Mouse (Mus musculus): ENCODE measurements around the gene Arhgdia.

The Arhgdia gene

DNA sequence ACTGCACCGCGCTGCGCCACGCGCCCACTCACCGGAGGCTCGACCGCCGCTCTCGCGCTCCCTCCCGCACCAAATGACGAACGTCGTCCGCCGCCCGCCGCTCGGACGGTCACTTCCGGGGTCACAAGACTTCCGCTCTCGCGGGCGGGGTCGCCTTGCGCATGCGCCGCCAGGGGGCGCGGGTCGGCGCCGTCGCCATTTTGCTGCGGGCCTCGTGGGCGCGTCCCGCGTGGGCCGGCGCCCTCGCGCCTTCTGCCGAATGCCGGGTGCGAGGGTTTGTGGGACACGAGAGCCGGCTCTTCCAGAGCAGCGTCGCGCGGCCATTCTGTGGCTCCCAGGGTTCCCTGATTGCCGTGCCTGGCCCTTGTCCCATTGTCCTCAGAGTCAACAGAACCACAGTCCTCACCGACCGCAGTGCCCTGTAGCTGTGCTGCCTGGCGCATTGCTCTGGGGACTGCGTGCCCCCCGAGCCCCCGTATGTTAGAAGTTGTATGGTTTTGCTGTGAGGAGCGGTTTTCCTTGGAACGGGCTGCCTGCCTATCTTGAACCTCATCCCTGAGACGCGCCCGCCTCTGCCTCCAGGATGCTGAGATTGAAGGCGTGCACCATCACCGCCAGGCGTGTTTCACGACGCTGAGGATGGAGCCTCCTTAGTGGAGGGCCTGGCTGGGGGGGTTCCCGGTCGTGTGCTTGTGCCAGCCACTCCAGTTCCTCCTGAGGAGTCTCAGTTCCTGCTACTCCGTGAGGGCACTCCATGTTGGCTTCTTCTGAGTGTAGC is at the start of gene Arhgdia:
TSS of gene Arhgdia (minus strand) at position 135 of the 778 bp plus-strand sequence.
- Histone ChIP-seq H3K36me3 (ENCODE audit: control insufficient read depth, insufficient read depth, low read length, poor library complexity, severe bottlenecking) (peaks cover 20% of the 10 kb centered on the region), H3K27me3 (ENCODE audit: control insufficient read depth, insufficient read depth, low read length, poor library complexity, severe bottlenecking) (no peaks in the 10 kb centered on the region)
- peak; percentile 94 for DNase-seq (ENCODE audit: low read depth, low spot score)

DNA sequence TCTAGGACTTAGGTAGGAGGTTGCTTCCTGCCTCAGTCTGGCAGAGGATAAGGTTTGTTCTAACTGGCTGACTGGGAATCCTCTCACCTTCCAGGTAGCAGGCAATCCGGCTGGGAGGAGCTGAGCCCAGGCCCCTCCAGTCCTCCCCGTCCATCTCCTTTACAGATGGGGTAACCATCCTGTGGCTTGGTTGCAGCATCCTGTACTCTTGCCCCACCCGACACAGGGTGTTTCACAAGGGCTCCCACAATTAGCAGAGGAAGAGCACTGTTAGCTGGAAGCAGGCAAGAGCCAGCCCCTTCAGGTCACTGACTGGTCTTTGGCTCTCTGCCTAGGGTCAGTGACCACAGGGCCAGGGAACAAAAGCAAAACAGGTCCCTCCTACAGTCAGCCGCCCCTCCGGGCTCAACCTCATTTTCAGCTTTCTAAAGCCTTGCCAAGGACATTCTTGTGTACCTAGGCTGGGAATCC is 49.0 kb upstream of the Arhgdia start:
- no peak for DNase-seq (ENCODE audit: low read depth, low spot score)
- H3K36me3 ChIP-seq (ENCODE audit: control insufficient read depth, insufficient read depth, low read length, poor library complexity, severe bottlenecking) = no peaks in the 10 kb centered on the region

DNA sequence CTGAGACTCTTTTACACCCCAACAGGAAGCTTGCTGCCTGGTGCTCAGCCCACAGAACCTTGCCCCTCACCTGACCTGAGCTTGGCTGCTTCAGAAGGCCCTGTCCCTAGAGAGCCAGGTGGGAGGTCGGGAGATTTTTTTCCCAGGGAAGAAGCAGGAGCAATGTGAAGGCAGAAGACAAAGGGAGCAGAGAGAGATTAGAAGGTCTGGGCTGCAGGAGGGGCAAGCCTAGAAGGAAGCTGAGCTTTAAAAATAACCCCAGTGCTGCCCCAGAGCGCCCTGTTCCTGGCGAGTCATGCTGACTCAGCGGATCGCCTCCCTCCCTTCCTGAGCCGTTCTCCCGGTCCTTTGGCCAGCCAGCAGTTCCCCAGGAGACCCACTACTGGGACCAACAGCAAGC is 48.5 kb upstream of the Arhgdia start:
- Histone ChIP-seq H3K36me3 (ENCODE audit: control insufficient read depth, insufficient read depth, low read length, poor library complexity, severe bottlenecking) (no peaks in the 10 kb centered on the region), H3K27me3 (ENCODE audit: control insufficient read depth, insufficient read depth, low read length, poor library complexity, severe bottlenecking) (no peaks in the 10 kb centered on the region)
- DNase-seq (ENCODE audit: low read depth, low spot score) = no peak

More for the DNA sequence above, 49.0 kb upstream of the Arhgdia start:
- no peaks in the 10 kb centered on the region for H3K27me3 ChIP-seq (ENCODE audit: control insufficient read depth, insufficient read depth, low read length, poor library complexity, severe bottlenecking)

DNA sequence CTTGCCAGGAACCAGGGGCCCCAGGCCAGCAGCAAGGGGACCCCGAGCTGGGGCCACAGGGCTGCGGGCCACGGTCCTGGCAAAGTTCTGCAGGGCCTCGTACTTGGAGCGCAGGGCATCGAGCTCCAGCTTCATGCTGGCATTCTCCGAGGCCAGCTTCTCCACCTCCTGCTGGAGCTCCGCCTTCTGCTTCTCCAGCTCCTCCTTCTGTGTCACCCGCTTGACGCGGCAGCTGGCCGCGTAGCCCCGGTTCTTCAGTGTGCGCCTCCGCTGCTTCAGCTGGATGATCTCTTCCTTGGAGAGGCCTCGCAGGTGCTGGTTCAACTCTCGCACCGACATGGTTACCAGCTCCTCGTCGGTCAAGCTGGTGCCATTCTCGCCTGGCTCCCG is 47.9 kb upstream of the Arhgdia start:
- no peaks in the 10 kb centered on the region for H3K27me3 ChIP-seq (ENCODE audit: control insufficient read depth, insufficient read depth, low read length, poor library complexity, severe bottlenecking)
- H3K36me3 ChIP-seq (ENCODE audit: control insufficient read depth, insufficient read depth, low read length, poor library complexity, severe bottlenecking) = no peaks in the 10 kb centered on the region
- DNase-seq (ENCODE audit: low read depth, low spot score) = peak; percentile 56

DNA sequence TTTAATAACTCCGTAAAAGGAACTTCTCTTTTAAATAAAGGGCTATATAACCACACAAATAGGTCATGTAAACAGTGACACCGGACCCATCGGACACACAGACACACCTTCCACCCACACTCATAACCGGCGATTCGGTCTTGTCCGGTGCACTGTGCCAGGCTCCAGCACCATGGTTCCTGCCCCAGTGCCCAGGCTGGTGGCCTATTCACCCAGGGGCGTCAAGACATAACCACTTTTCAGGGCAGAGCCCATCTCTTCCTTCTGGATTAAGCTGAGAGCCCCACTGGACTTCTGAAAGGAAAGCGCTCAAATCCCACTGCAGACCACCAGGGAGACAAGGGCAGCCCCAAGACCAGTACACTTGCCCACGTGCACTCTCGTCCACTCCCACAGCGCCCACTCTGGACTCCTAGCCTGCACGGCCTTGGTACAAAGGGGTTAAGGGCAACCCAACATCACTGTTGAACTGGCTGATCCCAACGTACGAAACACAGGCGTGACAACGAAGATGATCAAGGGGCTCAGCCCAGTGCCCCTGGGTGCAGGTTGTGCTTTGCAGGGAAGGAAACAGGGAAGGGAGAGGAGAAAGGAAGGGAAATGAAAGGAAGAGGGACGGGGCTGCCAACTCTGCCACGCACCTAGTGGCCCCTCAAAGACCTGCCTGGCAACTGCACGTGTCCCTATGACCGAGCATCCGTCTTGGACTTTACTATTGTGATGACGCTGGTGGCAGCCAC is 47.3 kb upstream of the Arhgdia start:
- no peak for DNase-seq (ENCODE audit: low read depth, low spot score)
- Histone ChIP-seq H3K36me3 (ENCODE audit: control insufficient read depth, insufficient read depth, low read length, poor library complexity, severe bottlenecking) (no peaks in the 10 kb centered on the region), H3K27me3 (ENCODE audit: control insufficient read depth, insufficient read depth, low read length, poor library complexity, severe bottlenecking) (no peaks in the 10 kb centered on the region)

DNA sequence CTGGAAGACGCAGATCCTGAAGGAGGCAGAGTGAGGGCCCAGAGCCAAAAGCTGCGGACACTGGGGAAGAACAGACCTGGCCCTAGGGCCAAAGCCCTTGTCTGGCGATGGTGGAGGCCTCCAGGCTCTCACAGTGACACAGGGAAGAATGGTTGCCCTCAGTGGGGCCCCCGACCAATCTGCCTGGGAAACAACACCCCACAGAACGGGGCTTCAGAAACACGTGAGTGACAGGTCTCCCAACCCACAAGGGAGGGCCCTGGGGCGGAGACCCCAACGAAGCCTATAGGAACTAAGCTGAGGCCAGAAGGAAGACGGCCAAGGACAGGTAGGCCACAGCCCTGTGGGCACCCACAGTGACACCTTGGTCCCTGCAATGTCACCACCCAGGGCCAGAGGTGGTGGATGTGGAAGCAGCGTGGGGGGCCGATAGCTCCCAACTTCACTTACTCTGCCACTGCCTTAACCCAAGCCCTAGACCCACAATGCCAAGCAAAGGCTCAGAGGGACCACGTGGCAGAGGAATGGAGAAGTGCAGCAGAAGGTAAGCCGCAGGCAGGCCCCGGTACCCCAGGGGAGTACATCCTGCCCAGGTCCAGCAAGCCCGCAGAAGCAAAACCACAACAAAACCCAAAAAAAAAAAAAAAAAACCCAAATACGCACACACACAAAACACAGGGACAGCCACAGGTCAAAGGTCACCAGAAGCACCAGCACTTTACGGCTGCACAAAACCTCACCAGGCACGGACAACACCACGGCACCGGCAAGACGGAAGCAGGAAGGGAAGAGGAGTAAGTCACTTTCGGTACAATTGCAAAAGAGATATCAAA is 46.3 kb upstream of the Arhgdia start:
- Histone ChIP-seq H3K27me3 (ENCODE audit: control insufficient read depth, insufficient read depth, low read length, poor library complexity, severe bottlenecking) (no peaks in the 10 kb centered on the region), H3K36me3 (ENCODE audit: control insufficient read depth, insufficient read depth, low read length, poor library complexity, severe bottlenecking) (no peaks in the 10 kb centered on the region; the same call in 1 of the 2 replicates)
- DNase-seq (ENCODE audit: low read depth, low spot score) = peak; percentile 85

DNA sequence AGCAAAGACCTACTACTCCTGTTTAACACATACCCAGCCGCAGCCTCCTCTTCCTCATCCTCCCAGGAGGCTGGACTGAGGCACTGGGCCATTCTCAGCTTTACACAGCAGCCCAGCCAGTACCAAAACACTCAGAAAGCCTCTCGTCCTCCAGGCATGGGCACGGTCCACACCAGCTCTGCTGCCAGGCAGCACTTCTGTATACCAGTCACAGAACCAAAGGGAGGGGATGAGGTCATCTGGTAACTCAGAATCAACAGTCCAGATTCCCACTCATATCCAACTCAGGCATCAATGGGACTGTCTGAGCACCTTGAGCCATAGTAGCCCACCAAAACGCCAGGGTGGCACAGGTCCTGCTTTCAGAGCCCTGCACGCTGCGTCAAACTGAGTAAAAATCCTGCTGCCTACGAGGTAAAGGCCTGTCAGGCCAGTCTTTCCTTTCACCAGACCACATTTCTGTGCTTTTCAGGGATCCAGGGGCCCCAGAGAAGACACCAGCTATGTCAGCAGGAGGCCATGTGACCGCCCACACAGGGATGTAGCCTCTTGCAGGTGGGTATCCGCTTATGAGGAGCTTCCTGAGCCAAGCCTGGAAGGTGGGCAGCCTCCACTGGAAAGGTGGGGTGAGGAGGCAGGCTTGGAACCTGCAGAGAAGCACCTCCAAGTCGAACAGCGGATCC is 45.5 kb upstream of the Arhgdia start:
- peaks cover under 1% of the 10 kb centered on the region for H3K36me3 ChIP-seq (ENCODE audit: control insufficient read depth, insufficient read depth, low read length, poor library complexity, severe bottlenecking)
- no peak for DNase-seq (ENCODE audit: low read depth, low spot score)
- no peaks in the 10 kb centered on the region for H3K27me3 ChIP-seq (ENCODE audit: control insufficient read depth, insufficient read depth, low read length, poor library complexity, severe bottlenecking)

DNA sequence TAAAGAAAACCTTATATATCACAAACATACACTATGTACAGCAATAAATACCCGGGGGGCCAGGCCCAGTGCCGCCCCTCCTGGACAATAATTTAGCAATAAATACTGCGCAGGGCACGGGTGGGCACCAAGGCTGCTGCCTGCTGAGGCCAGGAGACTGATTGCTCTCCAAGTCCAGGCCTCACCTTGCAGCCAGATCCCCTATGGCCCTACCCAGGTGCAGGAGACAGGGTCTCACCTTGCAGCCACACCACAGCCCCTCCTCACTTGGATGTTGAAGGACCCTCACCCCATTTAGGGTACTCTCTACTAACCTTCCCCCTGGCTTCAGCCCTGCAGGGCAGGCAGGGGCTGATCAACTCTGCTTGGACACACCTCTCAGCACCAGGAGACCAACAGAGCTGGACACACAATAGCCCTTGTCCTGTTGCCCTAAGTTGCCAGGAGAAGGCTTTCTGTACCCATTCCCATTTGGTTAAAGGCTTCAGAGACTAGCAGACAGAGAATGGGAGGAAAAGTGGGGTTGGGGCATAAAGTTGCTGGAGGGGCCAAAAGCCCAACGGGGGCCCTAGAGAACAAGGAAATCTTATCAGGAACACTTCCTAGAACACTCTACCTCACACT is 43.8 kb upstream of the Arhgdia start, which contains the start of gene Sirt7:
TSS of gene Sirt7 (minus strand) at position 89 of the 624 bp plus-strand sequence.
- Histone ChIP-seq H3K27me3 (ENCODE audit: control insufficient read depth, insufficient read depth, low read length, poor library complexity, severe bottlenecking) (no peaks in the 10 kb centered on the region), H3K36me3 (ENCODE audit: control insufficient read depth, insufficient read depth, low read length, poor library complexity, severe bottlenecking) (peaks cover 8% of the 10 kb centered on the region)
- no peak for DNase-seq (ENCODE audit: low read depth, low spot score)

DNA sequence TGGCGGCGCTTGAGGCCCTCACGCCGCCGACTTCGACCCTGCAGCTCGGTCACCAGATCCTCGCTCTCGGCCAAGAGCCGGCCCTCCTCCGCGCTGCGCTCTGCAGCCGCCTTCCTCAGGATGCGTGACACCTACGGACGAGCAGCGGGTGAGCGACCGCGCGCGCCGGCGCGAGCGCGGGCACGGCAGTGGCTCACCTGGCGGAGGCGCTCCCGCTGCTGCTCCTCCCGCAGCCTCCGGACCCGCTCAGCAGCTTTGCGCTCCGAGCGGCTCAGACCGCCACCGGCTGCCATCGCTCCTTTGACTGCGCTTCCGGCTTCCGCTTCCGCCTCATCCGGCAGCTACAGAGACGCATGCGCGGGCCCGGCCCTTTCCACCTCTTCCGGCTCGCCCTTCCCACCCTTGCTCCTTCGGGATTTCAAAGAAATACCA is 43.3 kb upstream of the Arhgdia start:
- Histone ChIP-seq H3K27me3 (ENCODE audit: control insufficient read depth, insufficient read depth, low read length, poor library complexity, severe bottlenecking) (no peaks in the 10 kb centered on the region), H3K36me3 (ENCODE audit: control insufficient read depth, insufficient read depth, low read length, poor library complexity, severe bottlenecking) (peaks cover 8% of the 10 kb centered on the region)
- DNase-seq (ENCODE audit: low read depth, low spot score) = peak; percentile 85

DNA sequence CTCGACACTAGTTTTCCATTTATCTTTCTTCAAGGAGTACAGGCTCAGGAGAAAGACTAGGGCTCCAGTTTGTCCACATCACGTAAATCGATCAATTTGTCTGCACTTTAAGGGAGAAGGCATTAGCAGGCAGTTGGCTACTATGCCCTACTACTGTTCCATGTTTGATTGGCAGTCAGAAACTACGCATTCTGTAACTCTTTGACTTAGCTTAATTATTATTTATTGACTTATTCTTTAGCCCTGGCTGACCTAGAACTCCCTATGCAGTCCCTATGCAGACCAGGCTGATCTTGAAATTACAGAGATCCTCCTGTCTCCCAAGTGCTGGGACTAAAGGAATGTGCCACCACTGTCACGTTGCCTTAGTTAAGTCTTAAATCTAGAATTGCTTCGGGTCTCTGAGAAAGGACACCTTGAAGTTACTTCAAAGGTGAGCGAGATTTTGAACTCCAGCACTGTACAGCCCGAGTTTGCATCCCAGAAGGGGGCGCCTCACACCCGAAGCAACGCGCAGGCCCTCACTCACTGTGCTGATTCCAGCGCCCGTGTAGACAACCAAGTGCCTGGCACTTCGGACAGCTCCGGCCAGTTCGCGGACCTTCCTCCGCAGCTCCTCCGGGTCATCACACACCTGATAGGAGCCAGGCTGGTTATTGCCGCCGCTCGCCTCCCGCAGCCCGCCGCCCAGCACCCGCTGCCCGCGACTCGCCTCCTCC is 42.7 kb upstream of the Arhgdia start:
- DNase-seq (ENCODE audit: low read depth, low spot score) = peak; percentile 79
- Histone ChIP-seq H3K36me3 (ENCODE audit: control insufficient read depth, insufficient read depth, low read length, poor library complexity, severe bottlenecking) (peaks cover 8% of the 10 kb centered on the region), H3K27me3 (ENCODE audit: control insufficient read depth, insufficient read depth, low read length, poor library complexity, severe bottlenecking) (no peaks in the 10 kb centered on the region)

DNA sequence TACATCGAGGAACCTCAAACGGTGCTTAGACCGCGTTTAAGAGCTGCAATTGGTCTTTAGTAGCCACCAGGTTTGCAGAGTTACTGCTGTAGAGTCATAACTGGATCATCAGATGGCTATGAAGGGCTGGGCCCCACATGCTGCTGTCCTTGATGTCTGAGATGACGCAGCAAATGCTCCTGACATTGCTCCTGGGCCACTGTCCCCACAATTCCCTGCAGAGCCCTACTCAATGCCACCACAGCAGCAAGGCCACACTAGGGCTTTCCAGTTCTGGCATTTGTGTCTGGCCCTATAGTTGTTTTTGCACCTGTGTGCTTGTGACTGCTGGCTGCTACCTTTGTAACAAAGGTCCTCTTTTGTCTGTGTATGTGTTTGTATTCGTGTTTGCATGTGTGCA is 41.4 kb upstream of the Arhgdia start:
- DNase-seq (ENCODE audit: low read depth, low spot score) = no peak
- Histone ChIP-seq H3K27me3 (ENCODE audit: control insufficient read depth, insufficient read depth, low read length, poor library complexity, severe bottlenecking) (no peaks in the 10 kb centered on the region), H3K36me3 (ENCODE audit: control insufficient read depth, insufficient read depth, low read length, poor library complexity, severe bottlenecking) (peaks cover 8% of the 10 kb centered on the region)

DNA sequence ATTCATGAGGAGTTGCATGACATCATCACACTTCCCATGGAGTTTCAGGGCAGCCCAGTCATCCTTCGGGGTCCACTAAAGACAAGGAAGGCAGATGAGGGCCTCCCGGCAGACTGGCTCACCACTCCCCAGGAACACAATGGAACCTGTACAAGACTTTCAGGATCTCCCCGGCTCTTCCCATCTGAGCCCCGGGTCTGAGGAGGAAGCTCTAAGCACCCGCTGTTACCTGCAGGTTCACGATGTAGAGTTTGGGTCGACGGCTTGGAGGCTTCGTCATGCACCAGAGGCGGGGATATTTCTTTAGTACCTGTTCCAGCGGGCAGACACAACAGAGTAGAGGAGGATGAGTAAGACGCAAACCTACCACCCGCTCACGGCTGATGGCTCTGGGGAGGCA is 38.8 kb upstream of the Arhgdia start:
- H3K27me3 ChIP-seq (ENCODE audit: control insufficient read depth, insufficient read depth, low read length, poor library complexity, severe bottlenecking) = no peaks in the 10 kb centered on the region
- DNase-seq (ENCODE audit: low read depth, low spot score) = no peak
- H3K36me3 ChIP-seq (ENCODE audit: control insufficient read depth, insufficient read depth, low read length, poor library complexity, severe bottlenecking) = peaks cover 8% of the 10 kb centered on the region
